Mouse (Mus musculus) lung, postnatal 25 days (tissue): Measurements from ENCODE around the gene Cactin.

Experiments
- DNase-seq: peaks from one replicate; pipeline ENCODE4 v3.0.0; 2022; ENCODE audit warnings: low spot score

Gene Cactin

GRCm38 (mm10) chr10:81365672-81366476 lies 45.0 kb downstream of the Cactin start, which contains the start of gene 4930404N11Rik:
TSS of gene 4930404N11Rik (minus strand) at chr10:81365816.
- DNase-seq: no peak

DNA sequence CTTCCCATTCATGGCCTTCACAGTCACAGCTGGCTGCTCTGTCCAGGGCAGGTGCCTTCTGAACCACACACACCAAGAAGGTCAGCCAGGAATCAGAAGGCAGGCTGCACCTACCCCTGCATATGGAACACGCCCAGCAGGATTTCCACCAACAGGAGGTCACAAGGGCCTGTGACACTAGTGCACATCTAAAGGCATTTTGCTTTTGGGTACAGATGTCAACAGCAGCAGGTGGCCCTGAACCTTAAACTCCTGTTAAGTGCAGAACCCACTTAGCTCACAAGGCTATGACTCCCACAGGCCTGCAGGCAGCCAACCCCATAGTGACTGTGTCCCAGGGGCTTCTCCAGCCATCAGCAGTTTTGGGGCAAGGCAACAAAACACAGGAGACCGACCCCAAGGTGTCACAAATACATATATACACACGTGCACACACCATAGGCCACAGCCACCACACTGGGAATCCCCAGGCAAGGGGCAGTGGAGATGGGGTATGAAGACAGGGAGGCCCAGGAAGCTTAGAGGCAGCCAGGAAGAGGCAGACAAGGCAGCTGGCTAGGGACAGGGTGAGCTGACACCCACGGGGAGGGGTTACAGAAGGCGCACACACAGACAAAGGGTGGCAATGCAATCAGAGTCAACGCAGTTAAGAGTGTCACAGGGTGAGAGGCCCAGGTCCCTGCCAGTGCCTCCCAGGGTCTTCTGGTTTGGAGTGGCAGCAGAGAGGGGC lies 45.7 kb downstream of the Cactin start:
- no peak for DNase-seq

- no peak for DNase-seq
Observed at GRCm38 (mm10) chr10:81367207-81367495, 46.2 kb downstream of the Cactin start.

DNA sequence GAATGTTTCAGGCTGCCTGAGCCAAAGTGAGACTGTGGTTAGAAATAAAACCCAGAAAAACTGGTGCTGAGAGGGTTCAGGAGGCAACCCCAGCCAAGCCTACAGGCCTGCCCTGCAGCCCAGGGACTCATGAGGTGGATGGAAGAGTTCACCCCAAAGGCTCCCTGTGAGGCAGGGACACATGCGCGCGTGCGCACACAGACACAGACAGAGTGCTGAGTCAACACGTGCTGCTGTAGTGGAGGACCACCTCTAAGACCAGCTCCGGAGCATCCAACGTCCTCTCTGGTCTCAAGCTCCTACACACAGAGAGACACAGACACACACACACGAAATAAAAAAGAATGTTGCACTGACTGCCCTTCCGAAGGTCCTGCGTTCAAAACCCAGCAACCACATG lies 54.4 kb downstream of the Cactin start:
- DNase-seq: no peak
